ENCODE assay signal across 10 mouse cellular contexts in genomic region chr10:24754874-24755540, GRCm38 (mm10). TPM values are rescaled to one million over a fixed set of nuclear protein-coding genes. Genes with fewer than 3 reads are reported as not detected.
DNase-seq lines count a peak whose midpoint lies in the region; ATAC-seq and TF ChIP-seq lines count a peak whose summit lies in the region.
"Had no signal": no experiment of that assay in that cellular context is flagged by ENCODE, and none has a peak within 500 bp of the region (broad histone marks: within the 10 kb centered on the region; RNA-seq: fewer than 3 reads in every experiment).

No protein-coding gene starts in this region.

- peaks cover 17% of the 10 kb centered on the region for H3K4me1 ChIP-seq in forebrain, embryonic 12.5 days
- peaks cover 6% of the 10 kb centered on the region; the same call in 1 of the 2 replicates for H3K4me1 ChIP-seq in limb, embryonic 10.5 days
- peaks cover 2% of the 10 kb centered on the region; the same call in 1 of the 2 replicates for H3K4me1 ChIP-seq in neural tube, embryonic 15.5 days
- H3K4me1 ChIP-seq in cerebellum, adult 2 months (ENCODE audit: control insufficient read depth, insufficient read depth, low read length), result no peaks in the 10 kb centered on the region

- peak; percentile 17; the same call in 1 of the 2 replicates for ATAC-seq in forebrain, embryonic 12.5 days (ENCODE audit: low FRiP score)
- ATAC-seq in neural tube, embryonic 15.5 days (ENCODE audit: low FRiP score), result no peak

- H3K36me3 ChIP-seq in forebrain, embryonic 12.5 days (replicated peaks), result no peaks in the 10 kb centered on the region
- H3K36me3 ChIP-seq in limb, embryonic 10.5 days, result no peaks in the 10 kb centered on the region
- no peaks in the 10 kb centered on the region for H3K36me3 ChIP-seq in neural tube, embryonic 15.5 days
- H3K36me3 ChIP-seq: stomach, embryonic 15.5 days had no signal

- no peak for TF ChIP-seq CTCF in left cerebral cortex, adult 2 months (IDR thresholded peaks at IDR 0.05)
- no peak for TF ChIP-seq CTCF in cerebellum, adult 2 months (IDR thresholded peaks at IDR 0.05; ENCODE audit: borderline replicate concordance, insufficient read depth, low read depth, low read length)

- no peaks in the 10 kb centered on the region for H3K9me3 ChIP-seq in forebrain, embryonic 12.5 days
- H3K9me3 ChIP-seq in limb, embryonic 10.5 days (replicated peaks), result no peaks in the 10 kb centered on the region
- H3K9me3 ChIP-seq in neural tube, embryonic 15.5 days (replicated peaks), result no peaks in the 10 kb centered on the region
- H3K9me3 ChIP-seq: stomach, embryonic 15.5 days had no signal

- H3K27ac ChIP-seq in left cerebral cortex, adult 2 months, result no peak overlapping the region
- H3K27ac ChIP-seq in forebrain, embryonic 12.5 days, result peak overlapping the region; percentile 44; the same call in 1 of the 2 replicates
- H3K27ac ChIP-seq in limb, embryonic 10.5 days, result no peak overlapping the region; the same call in 1 of the 2 replicates
- no peak overlapping the region for H3K27ac ChIP-seq in neural tube, embryonic 15.5 days (replicated peaks)
- H3K27ac ChIP-seq in cerebellum, adult 2 months (ENCODE audit: insufficient read depth, low read length), result no peak overlapping the region

- H3K9ac ChIP-seq in forebrain, embryonic 12.5 days, result no peak overlapping the region
- H3K9ac ChIP-seq in neural tube, embryonic 15.5 days (replicated peaks), result no peak overlapping the region
- H3K9ac ChIP-seq: stomach, embryonic 15.5 days had no signal

- no peak for TF ChIP-seq POLR2A in cerebellum, adult 2 months (IDR thresholded peaks at IDR 0.05; ENCODE audit: borderline replicate concordance, insufficient read depth, low read length)

- DNase-seq in left cerebral cortex, adult 2 months (ENCODE audit: extremely low spot score in 1 of 2, low spot score in 2 of 2), result no peak
- no peak for DNase-seq in left cerebral cortex, adult 11 months (ENCODE audit: low spot score)
- no peak for DNase-seq in limb, embryonic 10.5 days (ENCODE audit: low spot score)
- no peak for DNase-seq in cerebellum, adult 2 months
- no peak for DNase-seq in adipocyte (ENCODE audit: low spot score)
- no peak for DNase-seq in gastrocnemius, adult 18-20 months (ENCODE audit: low spot score)
- DNase-seq: cerebellum, adult 18-20 months had no signal

- H3K27me3 ChIP-seq in forebrain, embryonic 12.5 days, result no peaks in the 10 kb centered on the region; the same call in 1 of the 2 replicates
- H3K27me3 ChIP-seq in limb, embryonic 10.5 days (ENCODE audit: low read depth, poor library complexity, severe bottlenecking), result no peaks in the 10 kb centered on the region
- H3K27me3 ChIP-seq in neural tube, embryonic 15.5 days (replicated peaks), result no peaks in the 10 kb centered on the region
- no peaks in the 10 kb centered on the region; the same call in 1 of the 2 replicates for H3K27me3 ChIP-seq in cerebellum, adult 2 months (ENCODE audit: control insufficient read depth, insufficient read depth, low read length)
- H3K27me3 ChIP-seq: stomach, embryonic 15.5 days had no signal

- WGBS in forebrain, embryonic 12.5 days, result 19% methylated on average over 9 of the region's 9 CpGs
- WGBS in limb, embryonic 10.5 days, result 82% methylated on average over 9 of the region's 9 CpGs
- 32% methylated on average over 9 of the region's 9 CpGs for WGBS in neural tube, embryonic 15.5 days
- WGBS in cerebellum, adult 2 months, result 31% methylated on average over 9 of the region's 9 CpGs

- intact Hi-C loops in left cerebral cortex, adult 2 months (cut with DNase I), result no loop called here

- H3K4me3 ChIP-seq in left cerebral cortex, adult 2 months, result peak overlapping the region; percentile 28; the same call in 1 of the 2 replicates
- peak overlapping the region; percentile 32 for H3K4me3 ChIP-seq in forebrain, embryonic 12.5 days (replicated peaks)
- peak overlapping the region; percentile 39; the same call in 1 of the 2 replicates for H3K4me3 ChIP-seq in limb, embryonic 10.5 days
- H3K4me3 ChIP-seq in neural tube, embryonic 15.5 days (replicated peaks), result peak overlapping the region; percentile 20; the same call in 1 of the 2 replicates
- no peak overlapping the region for H3K4me3 ChIP-seq in cerebellum, adult 2 months (replicated peaks; ENCODE audit: insufficient read depth, low read depth, low read length)

- H3K4me2 ChIP-seq in forebrain, embryonic 12.5 days, result peak overlapping the region; percentile 48
- H3K4me2 ChIP-seq in neural tube, embryonic 15.5 days, result peak overlapping the region; percentile 41

RNA-seq across cellular contexts. Expression of gene Enpp1, which starts 43.0 kb away (rescaled TPM):
- 1 to 10 TPM; 3.7 to 4.9 TPM for total RNA-seq in left cerebral cortex, adult 2 months (2021)
- polyA plus RNA-seq in forebrain, embryonic 12.5 days (2016; fragmentation: Nextera tagmentation; extraction: Ambion mirVana), result 1.2 and 1.3 TPM in 2 replicates
- 0.60 and 1.1 TPM in 2 replicates for polyA plus RNA-seq in limb, embryonic 10.5 days (2016; fragmentation: Nextera tagmentation; extraction: Ambion mirVana)
- 3.4 and 3.6 TPM in 2 replicates for polyA plus RNA-seq in neural tube, embryonic 15.5 days (2015; fragmentation: Nextera tagmentation; extraction: Ambion mirVana)
- 4.0 TPM in 2 replicates for polyA plus RNA-seq in cerebellum, adult 2 months (2012; rRNA removed)
- total RNA-seq in gastrocnemius, adult 18-20 months (2021), result 1 to 10 TPM; 3.1 to 3.2 TPM
